Mouse (Mus musculus): Measurements from ENCODE around the gene Gm45623. TPM values are rescaled to one million over a fixed set of nuclear protein-coding genes. Genes with fewer than 3 reads are reported as not detected.
A peak's percentile ranks its signal among the peaks of the same experiment; 100 is the strongest.

The Gm45623 gene
- total RNA-seq, 2 experiments from 2014 or later = not detected

GRCm38 (mm10) chr13:56757201-56757600 lies 3.6 kb upstream of the Gm45623 start:
- ATAC-seq (replicated peaks; ENCODE audit: low FRiP score, low TSS enrichment, poor library complexity, severe bottlenecking) = no peak

GRCm38 (mm10) chr13:56755871-56756270 lies 2.2 kb upstream of the Gm45623 start:
- no peak for ATAC-seq (replicated peaks; ENCODE audit: low FRiP score, low TSS enrichment, poor library complexity, severe bottlenecking)

GRCm38 (mm10) chr13:56752474-56753191 lies 994 bp downstream of the Gm45623 start:
- no peak for ATAC-seq (replicated peaks; ENCODE audit: low FRiP score, low TSS enrichment, poor library complexity, severe bottlenecking)

- no peak for ATAC-seq (replicated peaks; ENCODE audit: low FRiP score, low TSS enrichment, poor library complexity, severe bottlenecking)
Observed at GRCm38 (mm10) chr13:56751774-56752173, 1.9 kb downstream of the Gm45623 start.

- no peak for ATAC-seq (replicated peaks; ENCODE audit: low FRiP score, low TSS enrichment, poor library complexity, severe bottlenecking)
Observed at GRCm38 (mm10) chr13:56749377-56749776, 4.2 kb downstream of the Gm45623 start.

GRCm38 (mm10) chr13:56747554-56747953 lies 6.1 kb downstream of the Gm45623 start:
- no peak for ATAC-seq (replicated peaks; ENCODE audit: low FRiP score, low TSS enrichment, poor library complexity, severe bottlenecking)

GRCm38 (mm10) chr13:56746739-56747532 lies 6.7 kb downstream of the Gm45623 start:
- no peak for ATAC-seq (replicated peaks; ENCODE audit: low FRiP score, low TSS enrichment, poor library complexity, severe bottlenecking)

GRCm38 (mm10) chr13:56742325-56742901 lies 11.2 kb downstream of the Gm45623 start:
- no peak for ATAC-seq (replicated peaks; ENCODE audit: low FRiP score, low TSS enrichment, poor library complexity, severe bottlenecking)

- ATAC-seq (replicated peaks; ENCODE audit: low FRiP score, low TSS enrichment, poor library complexity, severe bottlenecking) = no peak
Observed at GRCm38 (mm10) chr13:56741691-56742090, 11.9 kb downstream of the Gm45623 start.

- no peak for ATAC-seq (replicated peaks; ENCODE audit: low FRiP score, low TSS enrichment, poor library complexity, severe bottlenecking)
Observed at GRCm38 (mm10) chr13:56740496-56740895, 13.1 kb downstream of the Gm45623 start.

- ATAC-seq (replicated peaks; ENCODE audit: low FRiP score, low TSS enrichment, poor library complexity, severe bottlenecking) = no peak
Observed at GRCm38 (mm10) chr13:56739556-56739955, 14.1 kb downstream of the Gm45623 start.

GRCm38 (mm10) chr13:56735212-56735875 lies 18.3 kb downstream of the Gm45623 start:
- peak; percentile 94 for ATAC-seq (replicated peaks; ENCODE audit: low FRiP score, low TSS enrichment, poor library complexity, severe bottlenecking)

GRCm38 (mm10) chr13:56734617-56735016 lies 19.0 kb downstream of the Gm45623 start:
- ATAC-seq (replicated peaks; ENCODE audit: low FRiP score, low TSS enrichment, poor library complexity, severe bottlenecking) = 0 out of 2 replicates have a peak, but pooled peaks have one; percentile 40

- ATAC-seq (replicated peaks; ENCODE audit: low FRiP score, low TSS enrichment, poor library complexity, severe bottlenecking) = no peak
Observed at GRCm38 (mm10) chr13:56729046-56729445, 24.6 kb downstream of the Gm45623 start.

- no peak for ATAC-seq (replicated peaks; ENCODE audit: low FRiP score, low TSS enrichment, poor library complexity, severe bottlenecking)
Observed at GRCm38 (mm10) chr13:56726551-56726950, 27.1 kb downstream of the Gm45623 start.

GRCm38 (mm10) chr13:56712221-56712620 lies 41.4 kb downstream of the Gm45623 start:
- ATAC-seq (replicated peaks; ENCODE audit: low FRiP score, low TSS enrichment, poor library complexity, severe bottlenecking) = no peak

GRCm38 (mm10) chr13:56710620-56711019 lies 43.0 kb downstream of the Gm45623 start:
- no peak for ATAC-seq (replicated peaks; ENCODE audit: low FRiP score, low TSS enrichment, poor library complexity, severe bottlenecking)

GRCm38 (mm10) chr13:56707606-56708005 lies 46.0 kb downstream of the Gm45623 start:
- ATAC-seq (replicated peaks; ENCODE audit: low FRiP score, low TSS enrichment, poor library complexity, severe bottlenecking) = no peak

- no peak for ATAC-seq (replicated peaks; ENCODE audit: low FRiP score, low TSS enrichment, poor library complexity, severe bottlenecking)
Observed at GRCm38 (mm10) chr13:56707111-56707510, 46.5 kb downstream of the Gm45623 start.

GRCm38 (mm10) chr13:56704596-56704995 lies 49.0 kb downstream of the Gm45623 start:
- no peak for ATAC-seq (replicated peaks; ENCODE audit: low FRiP score, low TSS enrichment, poor library complexity, severe bottlenecking)

Measured in megakaryocyte-erythroid progenitor cell, adult 5-6 weeks (primary cell).